Mouse (Mus musculus): ENCODE data around the gene Pus3. TPM values are rescaled to one million over a fixed set of nuclear protein-coding genes. Genes with fewer than 3 reads are reported as not detected.

Gene Pus3
- total and polyA plus RNA-seq, 2 experiments = 1.3 to 5.3 TPM

- DNase-seq (ENCODE audit: extremely low read depth, low read depth, low spot score) = no peak
- Histone ChIP-seq H3K4me3 (ENCODE audit: insufficient read depth, low read depth, low read length) (no peak overlapping the region), H3K36me3 (ENCODE audit: control insufficient read depth, insufficient read depth, low read length) (peaks cover 16% of the 10 kb centered on the region), H3K27ac (replicated peaks; ENCODE audit: insufficient read depth, low read depth, low read length) (no peak overlapping the region), H3K27me3 (ENCODE audit: control insufficient read depth, insufficient read depth, low read length) (peaks cover 5% of the 10 kb centered on the region), H3K4me1 (ENCODE audit: control insufficient read depth, insufficient read depth, low read length) (peaks cover 3% of the 10 kb centered on the region), H3K9ac (ENCODE audit: low read depth, low read length) (no peak overlapping the region), H3K79me2 (ENCODE audit: control insufficient read depth, insufficient read depth, low read length) (no peaks in the 10 kb centered on the region; the same call in 1 of the 2 replicates)
- TF ChIP-seq CTCF (IDR thresholded peaks at IDR 0.05; ENCODE audit: low read depth, low read length) (no peak), POLR2A (IDR thresholded peaks at IDR 0.05; ENCODE audit: extremely low read depth, insufficient read depth, low read length) (no peak)
- 87% methylated on average over 6 of the region's 6 CpGs for WGBS
These were observed 3.2 kb downstream of the Pus3 start for GRCm38 (mm10) chr9:35561583-35561982.

GRCm38 (mm10) chr9:35564536-35565240, 6.3 kb downstream of the Pus3 start:
- Histone ChIP-seq H3K27me3 (ENCODE audit: control insufficient read depth, insufficient read depth, low read length) (no peaks in the 10 kb centered on the region), H3K36me3 (ENCODE audit: control insufficient read depth, insufficient read depth, low read length) (peaks cover 25% of the 10 kb centered on the region), H3K4me1 (ENCODE audit: control insufficient read depth, insufficient read depth, low read length) (no peaks in the 10 kb centered on the region; the same call in 1 of the 2 replicates), H3K79me2 (ENCODE audit: control insufficient read depth, insufficient read depth, low read length) (no peaks in the 10 kb centered on the region; the same call in 1 of the 2 replicates), H3K4me3 (ENCODE audit: insufficient read depth, low read depth, low read length) (no peak overlapping the region), H3K9ac (ENCODE audit: low read depth, low read length) (no peak overlapping the region), H3K27ac (replicated peaks; ENCODE audit: insufficient read depth, low read depth, low read length) (no peak overlapping the region)
- DNase-seq (ENCODE audit: extremely low read depth, low read depth, low spot score) = no peak
- WGBS = 90% methylated on average over 5 of the region's 5 CpGs
- TF ChIP-seq POLR2A (IDR thresholded peaks at IDR 0.05; ENCODE audit: extremely low read depth, insufficient read depth, low read length) (no peak), CTCF (IDR thresholded peaks at IDR 0.05; ENCODE audit: low read depth, low read length) (no peak)

DNA sequence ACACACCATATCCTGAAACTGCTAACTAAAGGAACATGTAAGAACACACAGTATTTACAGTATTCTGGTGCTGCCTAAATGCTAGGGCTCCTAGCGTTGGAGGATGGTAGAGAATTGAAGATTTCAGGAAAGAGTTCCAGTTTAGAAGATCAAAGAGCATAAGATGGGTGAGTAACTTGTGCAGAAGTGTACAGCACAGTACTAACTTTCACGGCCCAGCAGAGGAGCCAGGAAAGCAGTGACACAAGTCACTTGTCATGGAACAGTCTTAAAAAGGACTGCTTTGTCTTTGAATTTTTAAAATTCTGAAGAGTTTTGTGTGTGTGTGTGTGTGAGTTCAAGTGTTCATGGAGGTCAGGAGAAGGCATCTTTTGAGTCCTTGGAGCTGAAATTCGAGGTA, 9.6 kb downstream of the Pus3 start:
- WGBS = 94% methylated on average over 3 of the region's 3 CpGs
- TF ChIP-seq CTCF (IDR thresholded peaks at IDR 0.05; ENCODE audit: low read depth, low read length) (no peak), POLR2A (IDR thresholded peaks at IDR 0.05; ENCODE audit: extremely low read depth, insufficient read depth, low read length) (no peak)
- H3K4me1 ChIP-seq (ENCODE audit: control insufficient read depth, insufficient read depth, low read length) = no peaks in the 10 kb centered on the region
- H3K27ac ChIP-seq (replicated peaks; ENCODE audit: insufficient read depth, low read depth, low read length) = no peak overlapping the region
- H3K79me2 ChIP-seq (ENCODE audit: control insufficient read depth, insufficient read depth, low read length) = no peaks in the 10 kb centered on the region
- no peaks in the 10 kb centered on the region for H3K27me3 ChIP-seq (ENCODE audit: control insufficient read depth, insufficient read depth, low read length)
- H3K36me3 ChIP-seq (ENCODE audit: control insufficient read depth, insufficient read depth, low read length) = peaks cover 23% of the 10 kb centered on the region
- no peak for DNase-seq (ENCODE audit: extremely low read depth, low read depth, low spot score)
- no peak overlapping the region for H3K4me3 ChIP-seq (ENCODE audit: insufficient read depth, low read depth, low read length)
- no peak overlapping the region for H3K9ac ChIP-seq (ENCODE audit: low read depth, low read length)

GRCm38 (mm10) chr9:35569571-35570534, 11.5 kb downstream of the Pus3 start, which contains the start of the genes Pate2 and Hyls1:
Gene Pate2, plus strand, starts transcription at chr9:35570284.
Gene Hyls1, minus strand, starts transcription at chr9:35570398.
- peak; percentile 36; the same call in 1 of the 2 replicates for TF ChIP-seq POLR2A (IDR thresholded peaks at IDR 0.05; ENCODE audit: extremely low read depth, insufficient read depth, low read length)
- TF ChIP-seq CTCF (IDR thresholded peaks at IDR 0.05; ENCODE audit: low read depth, low read length) = no peak; the same call in 1 of the 2 replicates
- Histone ChIP-seq H3K4me1 (ENCODE audit: control insufficient read depth, insufficient read depth, low read length) (no peaks in the 10 kb centered on the region), H3K36me3 (ENCODE audit: control insufficient read depth, insufficient read depth, low read length) (peaks cover 21% of the 10 kb centered on the region), H3K9ac (ENCODE audit: low read depth, low read length) (peak within 1 kb of the TSS; percentile 79), H3K79me2 (ENCODE audit: control insufficient read depth, insufficient read depth, low read length) (no peaks in the 10 kb centered on the region), H3K27me3 (ENCODE audit: control insufficient read depth, insufficient read depth, low read length) (peaks cover 6% of the 10 kb centered on the region; the same call in 1 of the 2 replicates), H3K4me3 (ENCODE audit: insufficient read depth, low read depth, low read length) (peak within 1 kb of the TSS; percentile 78), H3K27ac (replicated peaks; ENCODE audit: insufficient read depth, low read depth, low read length) (0 out of 2 replicates have a peak within 1 kb of the TSS, but pooled peaks have one; percentile 24)
- WGBS = under 1% methylated on average over 86 of the region's 86 CpGs
- peak; percentile 96 for DNase-seq (ENCODE audit: extremely low read depth, low read depth, low spot score)

GRCm38 (mm10) chr9:35570663-35571062, 12.3 kb downstream of the Pus3 start:
- Histone ChIP-seq H3K79me2 (ENCODE audit: control insufficient read depth, insufficient read depth, low read length) (no peaks in the 10 kb centered on the region), H3K4me3 (ENCODE audit: insufficient read depth, low read depth, low read length) (peak overlapping the region; percentile 78; the same call in 1 of the 2 replicates), H3K27ac (replicated peaks; ENCODE audit: insufficient read depth, low read depth, low read length) (no peak overlapping the region), H3K36me3 (ENCODE audit: control insufficient read depth, insufficient read depth, low read length) (peaks cover 14% of the 10 kb centered on the region), H3K4me1 (ENCODE audit: control insufficient read depth, insufficient read depth, low read length) (no peaks in the 10 kb centered on the region), H3K9ac (ENCODE audit: low read depth, low read length) (no peak overlapping the region), H3K27me3 (ENCODE audit: control insufficient read depth, insufficient read depth, low read length) (peaks cover 6% of the 10 kb centered on the region; the same call in 1 of the 2 replicates)
- 16% methylated on average over 5 of the region's 5 CpGs for WGBS
- TF ChIP-seq POLR2A (IDR thresholded peaks at IDR 0.05; ENCODE audit: extremely low read depth, insufficient read depth, low read length) (no peak), CTCF (IDR thresholded peaks at IDR 0.05; ENCODE audit: low read depth, low read length) (no peak)
- no peak for DNase-seq (ENCODE audit: extremely low read depth, low read depth, low spot score)

Measured in liver, adult 2 months (tissue).